Mouse (Mus musculus): Measurements from ENCODE around the gene Gm9046. TPM values are rescaled to one million over a fixed set of nuclear protein-coding genes. Genes with fewer than 3 reads are reported as not detected.

The Gm9046 gene
- not detected for polyA plus RNA-seq (2014; fragmentation: Illumina TruSeq; extraction: RNeasy Lipid Tissue Mini Kit (QIAGEN cat#74804); ENCODE audit: low read depth, low replicate concordance)

DNA sequence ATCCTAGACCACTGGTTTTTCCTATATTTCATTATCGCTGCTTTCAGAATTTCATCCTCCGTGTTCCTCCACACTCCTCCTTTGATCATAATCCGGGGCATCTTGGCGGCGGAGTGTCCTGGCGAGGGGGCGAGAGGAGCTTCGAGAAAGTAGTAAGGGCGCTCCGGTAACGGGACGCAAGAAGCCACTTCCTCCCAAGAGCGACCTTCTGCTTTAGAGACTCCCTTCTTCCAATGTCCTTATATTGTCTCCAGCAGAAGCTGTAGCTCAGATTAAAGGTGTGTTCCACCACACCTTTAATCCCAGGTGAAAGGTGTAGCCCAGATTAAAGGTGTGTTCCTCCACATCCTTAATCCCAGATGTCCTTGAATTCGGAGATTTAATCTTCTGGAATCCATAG is at the start of gene Gm9046:
Gene Gm9046, minus strand, starts transcription at position 101 of the 400 bp plus-strand sequence.

DNA sequence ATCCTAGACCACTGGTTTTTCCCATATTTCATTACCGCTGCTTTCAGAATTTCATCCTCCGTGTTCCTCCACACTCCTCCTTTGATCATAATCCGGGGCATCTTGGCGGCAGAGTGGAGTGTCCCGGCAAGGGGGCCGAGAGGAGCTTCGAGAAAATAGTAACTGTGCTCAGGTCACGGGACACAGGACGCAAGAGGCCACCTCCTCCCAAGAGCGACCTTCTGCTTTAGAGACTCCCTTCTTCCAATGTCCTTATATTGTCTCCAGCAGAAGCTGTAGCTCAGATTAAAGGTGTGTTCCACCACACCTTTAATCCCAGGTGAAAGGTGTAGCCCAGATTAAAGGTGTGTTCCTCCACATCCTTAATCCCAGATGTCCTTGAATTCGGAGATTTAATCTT is 10.9 kb upstream of the Gm9046 start, which contains the start of gene Gm9049:
Gene Gm9049, minus strand, starts transcription at position 101 of the 400 bp plus-strand sequence.

GRCm38 (mm10) chr10:118348579-118348978 is 5.5 kb upstream of the Gm9046 start, which contains the start of gene Gm9048:
TSS of gene Gm9048 (minus strand) at chr10:118348679.

DNA sequence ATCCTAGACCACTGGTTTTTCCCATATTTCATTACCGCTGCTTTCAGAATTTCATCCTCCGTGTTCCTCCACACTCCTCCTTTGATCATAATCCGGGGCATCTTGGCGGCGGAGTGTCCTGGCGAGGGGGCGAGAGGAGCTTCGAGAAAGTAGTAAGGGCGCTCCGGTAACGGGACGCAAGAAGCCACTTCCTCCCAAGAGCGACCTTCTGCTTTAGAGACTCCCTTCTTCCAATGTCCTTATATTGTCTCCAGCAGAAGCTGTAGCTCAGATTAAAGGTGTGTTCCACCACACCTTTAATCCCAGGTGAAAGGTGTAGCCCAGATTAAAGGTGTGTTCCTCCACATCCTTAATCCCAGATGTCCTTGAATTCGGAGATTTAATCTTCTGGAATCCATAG is 5.3 kb downstream of the Gm9046 start, which contains the start of gene Gm9045:
Gene Gm9045, minus strand, starts transcription at position 101 of the 400 bp plus-strand sequence.

DNA sequence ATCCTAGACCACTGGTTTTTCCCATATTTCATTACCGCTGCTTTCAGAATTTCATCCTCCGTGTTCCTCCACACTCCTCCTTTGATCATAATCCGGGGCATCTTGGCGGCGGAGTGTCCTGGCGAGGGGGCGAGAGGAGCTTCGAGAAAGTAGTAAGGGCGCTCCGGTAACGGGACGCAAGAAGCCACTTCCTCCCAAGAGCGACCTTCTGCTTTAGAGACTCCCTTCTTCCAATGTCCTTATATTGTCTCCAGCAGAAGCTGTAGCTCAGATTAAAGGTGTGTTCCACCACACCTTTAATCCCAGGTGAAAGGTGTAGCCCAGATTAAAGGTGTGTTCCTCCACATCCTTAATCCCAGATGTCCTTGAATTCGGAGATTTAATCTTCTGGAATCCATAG is 10.7 kb downstream of the Gm9046 start, which contains the start of gene Gm9044:
Gene Gm9044, minus strand, starts transcription at position 101 of the 400 bp plus-strand sequence.

GRCm38 (mm10) chr10:118326869-118327268 is 16.2 kb downstream of the Gm9046 start, which contains the start of gene Gm9040:
TSS of gene Gm9040 (minus strand) at chr10:118326969.

GRCm38 (mm10) chr10:118294938-118295337 is 48.1 kb downstream of the Gm9046 start, which contains the start of gene Iltifb:
TSS of gene Iltifb (minus strand) at chr10:118295038.

Other genes starting within 250 kb of the Gm9046 start
- gene Mdm1, start 201.4 kb downstream of the Gm9046 start, polyA plus RNA-seq (2014; fragmentation: Illumina TruSeq; extraction: RNeasy Lipid Tissue Mini Kit (QIAGEN cat#74804); ENCODE audit: low read depth, low replicate concordance) = 6.3 TPM
- not detected for gene Il22, start 138.3 kb downstream of the Gm9046 start, polyA plus RNA-seq (2014; fragmentation: Illumina TruSeq; extraction: RNeasy Lipid Tissue Mini Kit (QIAGEN cat#74804); ENCODE audit: low read depth, low replicate concordance)
- not detected for gene Gm32717, start 102.5 kb downstream of the Gm9046 start, polyA plus RNA-seq (2014; fragmentation: Illumina TruSeq; extraction: RNeasy Lipid Tissue Mini Kit (QIAGEN cat#74804); ENCODE audit: low read depth, low replicate concordance)
- not detected for gene Gm32802, start 84.6 kb downstream of the Gm9046 start, polyA plus RNA-seq (2014; fragmentation: Illumina TruSeq; extraction: RNeasy Lipid Tissue Mini Kit (QIAGEN cat#74804); ENCODE audit: low read depth, low replicate concordance)
- gene Iltifb, start 48.2 kb downstream of the Gm9046 start, polyA plus RNA-seq (2014; fragmentation: Illumina TruSeq; extraction: RNeasy Lipid Tissue Mini Kit (QIAGEN cat#74804); ENCODE audit: low read depth, low replicate concordance) = not detected
- gene Gm9040, start 16.3 kb downstream of the Gm9046 start, polyA plus RNA-seq (2014; fragmentation: Illumina TruSeq; extraction: RNeasy Lipid Tissue Mini Kit (QIAGEN cat#74804); ENCODE audit: low read depth, low replicate concordance) = not detected
- not detected for gene Gm9044, start 10.8 kb downstream of the Gm9046 start, polyA plus RNA-seq (2014; fragmentation: Illumina TruSeq; extraction: RNeasy Lipid Tissue Mini Kit (QIAGEN cat#74804); ENCODE audit: low read depth, low replicate concordance)
- gene Gm9045, start 5.4 kb downstream of the Gm9046 start, polyA plus RNA-seq (2014; fragmentation: Illumina TruSeq; extraction: RNeasy Lipid Tissue Mini Kit (QIAGEN cat#74804); ENCODE audit: low read depth, low replicate concordance) = not detected
- not detected for gene Gm9048, start 5.4 kb upstream of the Gm9046 start, polyA plus RNA-seq (2014; fragmentation: Illumina TruSeq; extraction: RNeasy Lipid Tissue Mini Kit (QIAGEN cat#74804); ENCODE audit: low read depth, low replicate concordance)
- gene Gm9049, start 10.8 kb upstream of the Gm9046 start, polyA plus RNA-seq (2014; fragmentation: Illumina TruSeq; extraction: RNeasy Lipid Tissue Mini Kit (QIAGEN cat#74804); ENCODE audit: low read depth, low replicate concordance) = not detected
- not detected for gene Ifng, start 97.8 kb upstream of the Gm9046 start, polyA plus RNA-seq (2014; fragmentation: Illumina TruSeq; extraction: RNeasy Lipid Tissue Mini Kit (QIAGEN cat#74804); ENCODE audit: low read depth, low replicate concordance)